Mouse (Mus musculus) layer of hippocampus, adult 18-20 months (tissue): ENCODE results near the gene Cacng1. TPM values are rescaled to one million over a fixed set of nuclear protein-coding genes. Genes with fewer than 3 reads are reported as not detected.

Source experiments
- DNase-seq, 2 experiments: peaks; one replicate each; pipeline ENCODE4 v3.0.0; 2022; ENCODE audit warnings: low spot score in 2 of 2
- long read RNA-seq: library from polyadenylated mRNA; stranded (forward); transcript quantifications from one replicate; pipeline ENCODE4 v2.0.0, GENCODE M21; 2021
- total RNA-seq, 2 experiments: library from RNA; stranded (reverse); gene quantifications; 2 replicates each; pipeline ENCODE4 v1.2.3; 2021

Cacng1 gene
- not detected for total RNA-seq
- long read RNA-seq, partial matches to known transcripts: 1 of 1 reads
- long read RNA-seq, other reads (novel, unspliced or antisense): 0 of 1 reads

DNA sequence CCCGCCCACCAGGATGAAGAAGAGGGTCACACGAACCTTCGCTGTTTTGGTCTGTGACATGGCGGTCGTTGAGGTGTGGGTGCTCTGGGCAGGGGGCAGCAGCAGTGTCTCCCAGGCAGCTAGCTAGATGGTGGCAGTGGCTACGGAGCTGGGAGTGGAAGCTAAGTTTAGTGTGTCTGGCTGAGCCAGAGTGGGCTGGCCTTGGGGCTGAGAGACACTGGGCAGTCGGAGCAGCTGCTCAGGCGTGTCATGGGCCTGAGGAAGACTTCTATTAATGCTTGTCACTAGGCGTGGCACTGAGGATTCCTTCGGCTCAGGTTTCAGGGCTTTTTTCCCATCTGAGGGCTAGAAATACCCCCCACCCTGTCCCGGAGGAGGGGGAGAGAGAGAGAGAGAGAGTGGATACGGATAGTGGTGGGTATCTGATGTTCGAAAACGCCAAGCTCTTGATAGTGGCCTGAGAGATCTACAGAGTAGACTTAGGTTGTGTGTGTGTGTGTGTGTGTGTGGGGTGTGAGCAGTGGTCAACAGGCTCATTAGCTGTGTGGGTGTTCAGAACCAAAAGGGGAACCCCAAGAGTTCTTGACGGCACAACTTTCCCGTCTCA, at the start of gene Cacng1:
Gene Cacng1, minus strand, starts transcription at position 191 of the 607 bp plus-strand sequence.
- DNase-seq: no peak

DNA sequence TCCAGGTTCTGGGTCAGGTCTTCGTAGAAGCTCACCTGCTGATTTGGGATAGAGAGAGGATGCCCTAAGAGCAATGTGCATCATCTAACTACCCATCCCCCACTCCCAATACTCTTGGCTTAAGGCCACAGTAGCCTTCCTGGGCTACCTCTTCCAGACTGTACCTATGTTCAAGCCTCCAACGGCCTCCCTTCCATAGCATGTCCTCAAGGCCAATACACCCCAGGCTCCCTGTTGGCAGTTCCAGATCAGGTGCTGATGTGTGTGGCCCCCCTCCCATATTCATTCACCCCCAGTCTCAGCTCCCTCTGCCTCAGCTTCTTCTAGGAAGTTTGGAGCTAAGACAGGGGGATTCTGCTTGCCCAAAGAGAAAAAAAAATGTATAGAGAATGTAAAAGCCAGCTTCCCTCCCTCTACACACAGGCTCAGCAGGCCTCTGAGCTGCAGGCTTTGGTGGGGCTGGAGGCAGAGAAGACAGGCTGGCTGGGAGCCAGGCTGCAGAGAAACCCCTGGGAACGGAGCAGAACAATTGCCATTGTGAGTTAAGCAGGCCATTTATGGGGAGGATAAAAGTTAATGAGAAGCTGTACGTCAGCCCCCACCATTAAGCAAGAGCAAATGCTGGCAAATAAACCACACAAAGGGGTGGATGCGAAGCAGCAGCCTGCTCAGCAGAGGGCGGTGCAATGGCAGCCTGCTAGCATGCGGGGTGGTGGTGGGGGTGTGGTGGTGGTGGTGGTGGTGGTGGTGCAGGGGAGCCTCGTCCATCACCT, 46.6 kb upstream of the Cacng1 start:
- DNase-seq: peak in 1 of 2 experiments; percentile 19

DNA sequence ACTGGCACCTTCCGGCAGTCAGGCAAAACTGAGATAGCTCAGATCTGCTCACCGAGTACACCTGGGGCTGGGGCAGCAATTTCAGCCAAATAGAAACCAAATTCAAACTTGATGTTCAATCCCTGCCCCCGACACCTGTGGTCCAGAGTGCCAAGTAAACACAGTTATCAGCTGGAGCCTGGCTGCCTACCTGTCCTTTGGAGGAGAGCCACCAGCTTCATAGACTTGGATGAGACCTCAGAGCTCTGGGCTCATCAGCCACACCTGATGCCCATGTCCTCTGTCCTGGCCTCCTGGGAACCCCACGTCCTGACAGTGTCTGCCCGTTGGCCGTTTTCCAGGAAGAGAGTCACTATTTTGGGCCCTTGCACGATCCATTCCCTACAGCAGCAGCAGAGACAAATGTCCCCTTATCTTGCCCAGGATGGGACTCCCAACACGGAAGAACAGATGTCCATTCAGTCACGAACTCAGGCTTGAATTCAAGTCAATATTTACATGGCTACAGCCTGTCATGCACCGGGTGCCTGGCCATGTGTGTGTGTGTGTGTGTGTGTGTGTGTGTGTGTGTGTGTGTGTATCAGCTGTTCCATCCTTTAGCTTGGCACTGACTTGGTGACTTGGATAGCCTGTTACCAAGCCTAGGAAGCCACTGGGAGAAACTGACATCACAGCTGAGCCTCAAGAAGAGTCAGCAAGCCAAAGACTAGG, 45.6 kb upstream of the Cacng1 start:
- DNase-seq: no peak

- peak in 1 of 2 experiments; percentile 17 for DNase-seq
Measured at GRCm38 (mm10) chr11:107760001-107760400, 43.7 kb upstream of the Cacng1 start.

- DNase-seq: peak in 1 of 2 experiments; percentile 61
Measured at GRCm38 (mm10) chr11:107759516-107759915, 43.2 kb upstream of the Cacng1 start.

DNA sequence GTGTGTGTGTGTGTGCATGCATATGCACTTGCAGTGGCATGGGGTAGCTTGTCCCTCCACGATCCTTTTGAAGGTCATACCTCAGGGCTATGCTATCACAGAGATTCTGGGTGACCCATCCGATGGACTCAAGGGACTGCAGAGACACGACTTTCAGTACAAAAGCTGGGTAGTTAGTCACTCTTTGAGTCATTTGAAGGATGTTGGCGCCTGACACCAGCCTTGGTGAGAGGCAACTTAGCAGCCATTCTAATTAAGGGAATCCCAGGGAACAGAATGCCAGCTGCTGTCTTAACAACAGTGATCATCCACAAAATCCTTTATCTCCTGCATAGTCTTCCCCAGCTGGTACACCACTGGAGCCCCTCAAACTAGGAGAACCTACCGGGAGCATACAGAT, 32.8 kb upstream of the Cacng1 start:
- no peak for DNase-seq

GRCm38 (mm10) chr11:107748243-107749035, 32.1 kb upstream of the Cacng1 start:
- no peak for DNase-seq

DNA sequence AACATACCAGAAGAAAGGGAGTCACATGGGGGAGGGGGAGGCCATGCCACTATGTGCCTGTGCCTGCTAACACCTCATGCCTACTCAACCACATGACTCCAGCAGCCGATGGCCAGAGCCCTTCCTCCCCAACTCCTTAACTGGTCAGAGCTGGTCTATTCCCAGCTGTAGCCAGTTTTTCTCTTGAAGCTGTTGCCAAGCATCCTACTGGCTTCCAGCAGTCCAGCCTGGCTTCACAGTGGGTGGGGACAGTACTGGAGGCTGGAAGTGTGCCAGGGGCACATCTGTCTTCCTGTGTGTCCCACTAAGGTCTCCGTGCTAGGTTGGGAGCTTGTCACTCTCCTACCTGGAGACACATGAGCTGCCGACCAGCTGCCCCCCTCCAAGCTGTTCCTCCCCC, 26.8 kb upstream of the Cacng1 start:
- no peak for DNase-seq

DNA sequence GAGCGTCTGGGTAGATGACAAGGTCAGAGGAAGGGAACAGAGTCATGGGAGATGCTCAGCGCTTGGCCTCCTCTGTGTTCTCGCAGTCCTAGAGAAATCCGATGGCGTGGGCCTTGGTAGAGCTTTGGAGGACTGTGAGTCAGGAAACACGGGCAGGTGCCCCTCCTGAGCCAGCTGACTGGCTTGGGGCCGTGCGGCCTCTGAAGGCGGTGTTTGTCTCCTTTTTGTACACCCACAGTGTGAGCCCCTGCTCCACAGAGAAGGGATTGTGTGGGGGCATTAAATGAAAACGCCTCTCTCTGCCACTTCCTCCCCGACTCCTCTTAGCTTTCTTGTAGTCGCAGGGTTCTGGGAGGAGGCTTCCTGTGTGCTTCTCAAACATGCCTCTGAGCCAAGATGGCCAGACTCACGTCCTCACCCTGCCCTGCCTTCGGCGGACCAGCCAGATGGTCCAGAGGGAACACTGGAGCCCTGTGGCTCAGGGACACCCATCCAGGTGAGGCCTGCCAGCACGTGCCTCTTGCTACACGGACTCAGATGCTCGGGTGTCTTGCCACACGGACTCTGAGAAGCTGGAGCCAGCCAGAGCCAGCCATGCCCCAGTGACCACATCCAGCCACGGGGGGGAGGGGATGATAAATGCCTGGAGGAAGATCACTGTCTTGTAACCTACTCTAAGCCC, 22.2 kb upstream of the Cacng1 start:
- no peak for DNase-seq

GRCm38 (mm10) chr11:107737886-107738285, 21.6 kb upstream of the Cacng1 start:
- DNase-seq: no peak

DNA sequence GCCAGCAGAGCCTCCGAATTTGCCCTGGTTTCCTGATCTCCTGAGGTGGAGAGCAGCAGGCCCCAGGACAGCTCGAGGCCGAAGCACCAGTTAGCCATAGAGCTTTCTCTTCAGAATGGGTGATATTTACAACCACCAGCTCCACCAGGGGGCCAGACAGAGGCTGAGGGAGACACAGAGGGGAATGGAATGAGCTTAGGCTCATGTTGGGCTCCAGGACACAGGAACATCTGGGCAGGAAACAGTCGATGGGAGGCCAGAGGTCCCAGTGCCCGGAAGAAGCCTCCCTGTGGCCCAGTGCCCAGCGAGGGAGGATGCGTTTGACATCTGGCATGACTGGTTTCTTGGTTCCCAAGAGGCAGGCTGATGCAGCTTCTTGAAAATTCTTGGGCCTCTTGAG, 17.8 kb upstream of the Cacng1 start:
- DNase-seq: no peak

DNA sequence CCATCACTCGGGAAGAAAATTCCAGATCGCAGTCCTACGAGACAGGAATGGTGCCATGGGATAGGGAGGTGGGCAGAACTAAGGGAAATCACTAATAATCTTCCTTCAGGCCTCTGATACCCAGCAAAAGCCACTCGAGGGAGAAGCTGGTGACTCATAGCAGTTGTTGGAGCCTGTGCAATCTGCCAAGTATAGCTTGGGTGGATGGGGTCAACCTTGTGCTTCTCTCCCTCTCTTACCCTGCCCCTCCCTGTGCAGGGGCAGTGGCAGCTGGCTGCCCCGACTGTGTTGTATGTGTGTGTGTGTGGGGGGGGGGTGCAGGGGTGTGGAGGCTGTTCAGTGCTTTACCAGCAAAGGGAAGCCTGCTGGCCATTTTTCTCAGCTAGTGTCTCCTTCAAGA, 15.2 kb upstream of the Cacng1 start:
- DNase-seq: no peak

DNA sequence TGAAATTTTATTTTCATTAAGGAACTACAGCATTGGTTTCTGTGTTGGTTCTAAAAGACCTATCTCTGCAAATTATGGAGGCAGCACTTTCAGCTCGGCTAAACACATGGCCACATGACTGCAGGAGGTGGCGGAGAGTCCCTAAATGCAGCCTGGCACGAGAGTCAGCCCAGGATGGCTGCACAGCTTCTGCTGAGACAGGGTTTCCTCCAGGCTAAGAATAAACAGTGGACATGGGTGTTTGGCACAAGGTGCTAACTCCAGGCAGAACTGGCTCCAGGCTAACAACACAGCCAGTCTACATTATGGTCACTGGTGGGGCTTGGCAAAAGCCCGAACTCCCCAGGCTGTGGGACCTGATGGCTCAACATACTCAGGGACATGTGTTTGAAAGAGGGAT, 14.6 kb upstream of the Cacng1 start:
- no peak for DNase-seq

DNA sequence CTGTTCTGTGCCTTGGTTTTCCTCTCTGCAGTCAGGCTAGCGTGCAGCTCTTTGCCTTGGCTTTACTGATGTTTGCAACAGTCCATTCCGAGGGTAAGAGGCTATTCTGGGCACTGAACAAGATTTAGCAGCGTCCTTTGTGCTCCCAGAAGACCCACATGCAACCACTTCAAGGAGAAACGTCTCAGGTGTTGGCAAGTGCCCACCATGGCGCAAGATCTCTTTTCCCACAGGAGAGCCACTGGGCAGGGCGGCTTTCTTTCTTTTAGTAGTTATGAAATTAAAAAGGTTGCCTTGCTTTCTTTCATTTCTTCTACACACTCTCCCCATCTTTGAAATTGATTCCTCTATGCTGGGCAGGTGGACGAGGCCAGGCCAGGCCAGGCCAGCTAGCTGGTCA, 12.8 kb upstream of the Cacng1 start:
- no peak for DNase-seq

DNA sequence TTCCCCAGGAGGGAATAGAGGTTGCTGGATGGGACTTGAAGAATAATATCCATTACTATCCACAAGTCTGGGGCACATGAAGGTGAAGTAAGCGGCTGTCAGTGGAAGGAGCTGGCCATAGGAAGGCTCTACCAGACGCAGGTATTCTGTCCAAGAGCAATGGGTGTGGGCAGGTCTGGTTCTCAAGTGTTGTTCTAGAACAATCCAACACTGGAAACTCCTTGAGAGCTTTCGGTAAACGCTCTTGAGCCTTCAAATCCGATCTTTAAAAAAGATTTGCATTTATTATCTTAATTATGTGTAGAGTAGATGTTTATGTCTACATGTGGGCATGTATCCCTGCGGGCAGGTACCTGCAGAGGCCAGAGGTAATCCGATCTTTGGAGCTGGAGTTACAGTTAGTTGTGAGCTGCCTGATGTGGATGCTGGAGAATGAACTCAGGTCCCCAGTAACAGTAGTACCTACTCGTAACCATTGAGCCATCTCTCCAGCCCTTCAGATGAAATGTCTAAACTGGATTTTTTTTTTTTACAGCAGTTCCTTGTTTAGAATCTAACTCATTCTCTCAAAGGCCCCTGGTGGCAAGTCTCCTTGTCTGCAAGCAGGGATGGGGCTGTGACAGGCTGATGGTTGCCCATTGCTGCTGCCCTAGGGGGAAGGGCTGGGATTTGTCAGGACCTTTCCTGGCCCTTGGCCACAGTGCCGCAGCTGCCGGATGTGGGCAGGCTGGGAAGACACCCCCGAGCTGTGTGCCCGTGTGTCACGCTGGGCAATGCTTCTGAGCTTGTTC, 11.9 kb upstream of the Cacng1 start:
- no peak for DNase-seq

- no peak for DNase-seq
Measured at GRCm38 (mm10) chr11:107724603-107725002, 8.3 kb upstream of the Cacng1 start.

DNA sequence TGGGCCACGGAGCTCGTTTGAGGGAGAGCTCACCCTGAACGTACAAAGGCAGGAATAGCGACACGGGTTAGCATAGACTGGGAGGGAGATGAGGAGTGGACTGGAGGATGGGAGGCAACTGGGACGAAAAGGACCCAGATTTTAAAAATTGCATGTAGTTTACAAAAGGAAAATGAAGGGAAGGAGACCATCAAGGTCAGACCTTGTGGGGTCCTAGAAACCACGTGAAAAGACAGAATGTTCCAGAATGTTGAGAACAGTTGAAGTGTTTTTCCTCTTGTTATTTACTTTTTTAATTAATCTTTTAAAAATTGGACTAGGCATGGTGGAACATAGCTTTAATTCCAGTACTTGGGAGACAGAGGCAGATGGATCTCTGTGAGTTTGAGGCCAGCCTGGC, 4.7 kb upstream of the Cacng1 start:
- DNase-seq: no peak

GRCm38 (mm10) chr11:107720264-107721021, 4.1 kb upstream of the Cacng1 start:
- no peak for DNase-seq

DNA sequence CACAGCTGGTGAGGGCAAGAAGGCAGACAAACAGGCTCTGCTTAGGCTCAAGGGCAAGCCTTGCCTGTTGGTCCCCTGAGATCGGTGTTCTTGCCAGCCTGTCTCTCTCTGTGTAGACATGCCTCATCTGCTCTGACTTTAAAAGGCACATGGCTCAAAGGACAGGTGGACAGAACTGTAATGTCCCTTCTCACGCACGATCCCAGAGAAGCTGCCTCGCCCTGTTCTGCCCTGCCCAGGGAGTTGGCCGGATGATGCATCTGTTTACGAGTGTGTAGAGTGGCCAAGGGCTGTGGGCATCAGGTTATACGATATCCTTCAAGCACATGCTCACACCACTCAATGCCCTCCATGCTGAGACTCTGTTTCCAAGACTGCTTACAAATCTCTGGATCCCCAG, 2.0 kb downstream of the Cacng1 start:
- DNase-seq: no peak
